ENCODE assay signal across 8 mouse cellular contexts in genomic region chr12:73686456-73686855, GRCm38 (mm10).
"Had no signal": no experiment of that assay in that cellular context is flagged by ENCODE, and none has a peak within 500 bp of the region (broad histone marks: within the 10 kb centered on the region; RNA-seq: fewer than 3 reads in every experiment).

No protein-coding gene starts in this region.

- H3K4me2 ChIP-seq: midbrain, embryonic 12.5 days had no signal

- H3K9ac ChIP-seq: limb, embryonic 13.5 days; liver, embryonic 13.5 days; midbrain, embryonic 12.5 days had no signal

- ATAC-seq: midbrain, embryonic 16.5 days had no signal

- H3K27me3 ChIP-seq: limb, embryonic 13.5 days; liver, embryonic 13.5 days; midbrain, embryonic 12.5 days had no signal

- DNase-seq: left cerebral cortex, postnatal 4 days; liver, embryonic 13.5 days; lung, adult 18-20 months; lung, postnatal 4 days; right cerebral cortex, postnatal 14 days had no signal

- H3K4me1 ChIP-seq: midbrain, embryonic 12.5 days had no signal

- H3K27ac ChIP-seq: limb, embryonic 13.5 days; liver, embryonic 13.5 days; midbrain, embryonic 12.5 days had no signal

- H3K4me3 ChIP-seq: limb, embryonic 13.5 days; liver, embryonic 13.5 days; midbrain, embryonic 12.5 days had no signal

- H3K36me3 ChIP-seq: limb, embryonic 13.5 days; liver, embryonic 13.5 days; midbrain, embryonic 12.5 days had no signal

- H3K9me3 ChIP-seq: limb, embryonic 13.5 days; liver, embryonic 13.5 days; midbrain, embryonic 12.5 days had no signal
